Mouse (Mus musculus) fibroblast of lung, adult 2 months (primary cell): ENCODE results near the gene Gm340.

Experiments
- DNase-seq: peaks from one replicate; pipeline ENCODE4 v3.0.0-alpha.2; 2011; ENCODE audit warnings: low read depth

Gm340 gene

DNA sequence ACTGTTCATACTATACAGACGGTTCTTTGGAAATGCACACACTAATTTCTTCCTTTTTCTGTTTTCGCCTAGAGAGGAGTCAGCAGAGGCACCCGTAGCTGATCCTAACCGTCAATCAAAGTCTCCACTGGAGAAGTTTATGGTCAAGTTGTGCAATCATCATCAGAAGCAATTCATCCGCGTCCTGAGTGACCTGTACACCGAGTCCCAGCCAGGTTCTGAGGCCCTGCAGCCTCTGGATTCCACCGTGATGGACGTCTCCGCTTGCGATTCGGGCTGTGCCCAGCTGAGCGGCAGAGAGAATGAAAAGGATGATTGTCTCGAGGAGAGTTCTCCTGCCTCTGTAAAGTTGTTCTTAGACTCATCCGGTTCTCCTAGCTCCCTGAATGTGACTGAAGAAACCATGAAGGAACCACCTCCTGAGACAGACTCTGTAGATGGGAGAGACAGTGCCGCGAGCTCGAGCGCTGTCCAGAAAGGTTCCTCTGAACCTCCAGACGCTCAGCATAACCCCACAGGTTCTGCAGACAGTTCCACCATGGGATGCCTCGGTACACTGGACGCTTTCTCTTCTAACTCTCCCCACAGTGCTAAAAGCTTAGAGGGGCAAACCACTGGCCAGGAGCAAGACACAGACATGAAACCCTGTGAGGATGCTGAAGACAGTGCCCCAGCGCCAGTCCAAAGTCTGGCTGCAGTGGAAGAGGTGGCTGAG lies at the start of gene Gm340:
TSS of gene Gm340 (plus strand) at position 665 of the 715 bp plus-strand sequence.
- no peak for DNase-seq

DNA sequence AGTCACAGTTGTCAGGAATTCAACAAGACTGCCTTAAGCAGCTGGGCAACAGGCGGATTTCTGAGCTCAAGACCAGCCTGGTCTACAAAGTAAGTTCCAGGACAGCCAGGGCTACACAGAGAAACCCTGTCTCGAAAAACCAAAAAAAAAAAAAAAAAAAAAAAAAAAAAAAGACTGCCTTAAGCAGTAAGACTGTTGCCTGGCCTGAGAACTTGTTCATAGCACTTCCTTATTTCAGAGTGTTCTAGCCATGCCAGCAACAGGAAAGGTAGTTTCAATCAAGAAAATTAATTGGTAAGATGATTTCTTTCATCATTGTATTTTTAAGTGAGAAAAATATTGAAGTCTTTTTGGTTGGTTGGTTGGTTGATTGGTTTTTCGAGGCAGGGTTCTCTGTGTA lies 48.1 kb upstream of the Gm340 start:
- DNase-seq = no peak

DNA sequence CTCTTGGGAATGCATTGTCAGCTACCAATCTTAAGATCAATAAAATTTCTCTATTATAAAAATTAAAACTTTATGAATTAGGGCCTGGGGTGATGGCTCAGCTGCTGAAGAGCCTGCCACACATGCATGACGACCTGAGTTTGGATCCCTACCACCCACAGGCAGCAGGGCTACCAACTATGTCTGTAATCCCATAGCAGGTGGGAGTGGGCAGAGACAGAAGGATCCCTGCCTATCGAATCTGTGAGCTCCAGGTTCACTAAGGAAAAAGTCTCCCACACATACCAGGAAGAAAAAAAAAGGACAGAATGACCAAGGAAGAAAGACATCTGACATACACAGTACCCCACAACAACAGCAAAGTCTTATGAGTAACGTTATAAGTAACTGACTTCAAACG lies 25.2 kb upstream of the Gm340 start:
- DNase-seq = no peak

DNA sequence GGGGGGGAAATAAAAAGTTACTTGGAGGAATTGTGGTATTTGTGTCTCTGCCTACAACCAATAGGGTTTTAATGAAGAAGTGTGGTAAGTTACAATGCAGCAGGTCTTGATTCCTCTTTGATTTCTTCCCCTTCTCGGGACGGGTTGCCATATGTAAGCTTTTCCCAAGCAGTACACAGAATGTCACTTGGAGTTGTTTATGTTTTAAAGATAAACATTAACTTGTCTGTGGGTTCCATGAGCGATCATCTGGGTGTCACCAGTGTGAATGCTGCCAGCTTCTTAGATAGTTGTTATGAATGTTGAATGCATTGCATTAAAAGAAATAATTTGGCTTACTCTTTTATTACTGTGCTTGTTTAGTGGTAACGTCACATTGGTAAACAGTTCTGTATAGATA lies 24.7 kb upstream of the Gm340 start:
- DNase-seq = no peak

DNA sequence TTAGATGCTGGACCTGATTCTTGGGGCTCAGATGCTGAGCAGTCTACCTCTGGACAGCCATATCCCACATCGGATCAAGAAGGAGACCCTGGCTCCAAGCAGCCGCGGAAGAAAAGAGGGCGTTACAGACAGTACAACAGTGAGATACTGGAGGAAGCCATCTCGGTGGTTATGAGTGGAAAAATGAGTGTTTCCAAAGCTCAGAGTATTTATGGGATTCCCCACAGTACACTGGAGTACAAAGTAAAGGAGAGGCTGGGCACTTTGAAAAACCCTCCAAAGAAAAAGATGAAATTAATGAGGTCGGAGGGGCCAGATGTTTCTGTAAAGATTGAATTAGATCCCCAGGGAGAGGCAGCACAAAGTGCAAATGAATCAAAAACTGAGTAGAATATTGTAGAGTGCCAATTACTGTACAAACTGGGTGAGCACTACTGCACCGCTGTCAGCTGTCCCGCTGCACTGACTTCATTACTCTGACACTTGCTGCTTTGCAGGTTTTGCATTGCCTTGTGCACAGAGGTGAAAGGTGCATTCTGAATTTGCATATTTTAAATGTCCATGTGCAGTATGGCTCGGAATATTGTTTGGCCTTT lies 23.2 kb upstream of the Gm340 start:
- DNase-seq = no peak

DNA sequence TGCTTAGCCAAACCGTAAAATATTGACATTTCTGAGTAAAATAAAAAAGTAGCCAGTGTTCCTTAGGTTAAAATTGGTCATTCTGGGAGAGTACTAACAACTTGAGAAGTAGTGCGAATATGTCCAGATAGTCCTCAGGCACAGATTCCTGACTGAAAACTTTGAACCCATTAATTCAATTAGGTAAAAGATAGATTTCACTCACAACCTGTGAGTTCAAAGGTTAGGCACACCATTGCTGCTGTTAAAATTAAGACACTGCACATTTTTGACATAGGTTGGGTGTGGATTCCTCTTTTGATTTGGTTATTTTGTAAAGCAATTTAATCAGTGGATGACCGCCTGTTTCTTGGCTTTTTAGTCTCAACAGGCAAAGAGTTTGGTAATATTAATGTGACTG lies 21.3 kb upstream of the Gm340 start:
- no peak for DNase-seq

DNA sequence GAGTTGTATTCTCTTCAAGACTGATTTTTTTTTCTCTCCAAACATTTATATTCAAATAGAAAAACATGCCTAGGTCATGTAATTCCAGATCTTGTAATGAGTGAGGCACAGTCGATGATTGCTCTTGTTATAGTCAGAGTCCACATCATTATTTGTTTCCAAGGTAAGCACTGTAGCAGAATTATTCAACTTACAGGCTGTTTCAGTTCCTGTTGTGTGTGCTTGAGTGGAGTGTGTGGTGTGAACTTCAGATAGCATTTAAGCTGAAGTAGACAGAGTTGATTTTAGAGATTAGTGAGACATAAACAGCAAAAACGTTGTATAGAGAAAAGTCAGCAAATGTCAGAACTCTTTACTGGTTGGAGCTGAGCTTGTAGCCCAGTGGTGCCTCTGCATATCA lies 13.4 kb upstream of the Gm340 start:
- DNase-seq = no peak

DNA sequence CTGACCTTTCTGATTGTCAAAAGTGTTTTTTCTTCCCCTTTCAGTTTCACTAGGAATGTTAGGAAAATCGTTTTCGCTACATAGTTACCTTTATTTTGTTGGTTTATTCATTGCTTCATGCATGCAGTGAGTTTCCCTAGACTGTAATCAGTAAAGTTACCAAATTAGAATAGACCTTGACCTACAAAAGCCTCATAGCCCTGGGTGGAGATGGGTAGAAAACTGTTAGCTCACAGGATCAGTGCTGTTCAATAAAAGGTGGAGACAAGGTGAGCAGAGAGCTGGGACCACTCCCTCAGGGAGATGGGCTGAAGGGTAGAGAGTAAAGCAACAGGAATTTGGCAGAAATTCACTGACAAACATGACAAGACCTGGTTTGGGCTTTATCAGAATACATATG lies 8.5 kb upstream of the Gm340 start:
- DNase-seq = no peak

DNA sequence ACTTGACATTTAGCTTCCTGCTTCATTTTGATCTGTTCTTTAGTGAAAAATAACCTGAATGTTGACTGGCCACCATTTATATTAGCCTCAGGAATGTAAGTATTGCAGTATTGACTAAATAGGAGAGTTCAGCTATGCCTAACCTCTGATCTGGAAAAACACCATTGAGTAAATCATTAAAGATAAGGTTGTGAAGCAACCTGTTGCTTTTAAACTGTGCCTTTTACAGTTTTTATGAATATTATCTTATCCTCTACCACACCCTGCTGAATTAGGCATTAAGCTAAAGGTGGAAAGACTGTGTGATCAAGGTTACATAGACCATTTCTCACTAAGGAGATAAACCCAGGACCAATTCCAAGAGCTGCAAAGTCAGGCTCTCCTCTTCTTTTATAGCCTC lies 4.6 kb upstream of the Gm340 start:
- DNase-seq = no peak

DNA sequence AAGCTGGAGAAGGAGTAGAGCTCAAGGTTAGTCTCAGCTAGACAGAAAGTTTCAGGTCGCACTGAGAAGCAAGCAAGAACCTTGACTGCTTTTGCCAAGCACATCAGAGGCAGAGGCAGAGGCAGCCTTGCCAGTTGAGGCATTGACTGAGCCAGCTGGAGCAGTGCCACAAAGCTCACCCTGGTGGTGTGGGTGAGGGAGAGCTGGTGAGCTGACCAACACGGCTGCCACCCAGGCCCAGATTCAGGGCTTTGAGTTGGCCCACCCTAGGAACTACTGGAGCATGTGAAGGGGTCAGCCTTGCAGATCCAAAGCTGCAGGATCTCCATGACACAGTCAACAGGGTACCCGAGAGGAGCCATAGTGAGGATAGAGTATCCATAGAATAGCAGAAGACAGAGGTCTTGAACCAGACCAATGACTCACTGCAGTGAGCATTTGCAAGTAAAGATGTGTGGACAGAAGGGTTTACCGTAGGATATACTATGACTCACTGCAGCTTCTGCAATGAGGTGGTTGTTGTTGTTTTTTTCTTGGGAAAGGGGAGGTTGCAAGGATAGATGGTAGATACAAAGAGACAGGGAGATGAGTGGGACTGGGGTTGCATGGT lies 2.8 kb upstream of the Gm340 start:
- DNase-seq = no peak

DNA sequence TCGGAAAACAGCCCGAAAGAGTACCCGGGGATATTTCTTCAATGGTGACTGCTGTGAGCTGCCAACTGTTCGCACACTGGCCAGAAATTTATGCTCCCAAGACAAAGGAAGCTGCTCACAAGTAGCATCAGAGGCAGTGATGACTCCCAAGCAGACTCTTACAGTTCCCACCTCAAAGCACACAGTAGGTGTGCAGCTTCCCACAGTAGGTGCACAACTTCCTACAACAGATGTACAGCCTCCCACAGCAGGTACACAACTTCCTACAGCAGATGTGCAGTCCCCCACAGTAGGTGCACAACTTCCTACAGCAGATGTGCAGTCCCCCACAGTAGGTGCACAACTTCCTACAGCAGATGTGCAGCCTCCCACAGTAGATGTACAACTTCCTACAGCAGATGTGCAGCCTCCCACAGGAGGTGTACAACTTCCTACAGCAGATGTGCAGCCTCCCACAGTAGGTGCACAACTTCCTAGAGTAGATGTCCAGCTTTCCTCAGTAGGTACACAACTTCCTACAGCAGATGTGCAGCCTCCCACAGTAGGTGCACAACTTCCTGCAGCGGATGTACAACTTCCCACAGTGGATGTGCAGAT lies 846 bp downstream of the Gm340 start:
- DNase-seq = no peak

DNA sequence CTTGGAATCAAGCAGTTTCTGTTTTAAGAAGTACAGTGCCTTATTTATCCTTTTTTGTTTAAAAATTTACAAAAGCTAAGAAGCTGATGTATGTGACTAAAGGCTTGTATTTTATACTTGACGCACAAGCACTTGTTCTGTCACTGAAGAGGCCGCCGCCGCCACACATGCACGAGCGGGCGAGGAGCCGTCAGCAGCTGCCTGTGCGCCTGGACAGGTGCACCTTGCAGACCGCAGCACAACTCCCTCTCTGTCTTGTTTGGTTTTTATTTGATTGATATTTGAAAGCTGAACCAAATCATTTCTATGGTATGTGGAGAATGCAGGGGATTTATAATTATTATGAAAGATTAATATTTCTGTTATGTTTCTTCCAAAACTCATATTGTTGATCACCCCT lies 4.6 kb downstream of the Gm340 start:
- DNase-seq = no peak

DNA sequence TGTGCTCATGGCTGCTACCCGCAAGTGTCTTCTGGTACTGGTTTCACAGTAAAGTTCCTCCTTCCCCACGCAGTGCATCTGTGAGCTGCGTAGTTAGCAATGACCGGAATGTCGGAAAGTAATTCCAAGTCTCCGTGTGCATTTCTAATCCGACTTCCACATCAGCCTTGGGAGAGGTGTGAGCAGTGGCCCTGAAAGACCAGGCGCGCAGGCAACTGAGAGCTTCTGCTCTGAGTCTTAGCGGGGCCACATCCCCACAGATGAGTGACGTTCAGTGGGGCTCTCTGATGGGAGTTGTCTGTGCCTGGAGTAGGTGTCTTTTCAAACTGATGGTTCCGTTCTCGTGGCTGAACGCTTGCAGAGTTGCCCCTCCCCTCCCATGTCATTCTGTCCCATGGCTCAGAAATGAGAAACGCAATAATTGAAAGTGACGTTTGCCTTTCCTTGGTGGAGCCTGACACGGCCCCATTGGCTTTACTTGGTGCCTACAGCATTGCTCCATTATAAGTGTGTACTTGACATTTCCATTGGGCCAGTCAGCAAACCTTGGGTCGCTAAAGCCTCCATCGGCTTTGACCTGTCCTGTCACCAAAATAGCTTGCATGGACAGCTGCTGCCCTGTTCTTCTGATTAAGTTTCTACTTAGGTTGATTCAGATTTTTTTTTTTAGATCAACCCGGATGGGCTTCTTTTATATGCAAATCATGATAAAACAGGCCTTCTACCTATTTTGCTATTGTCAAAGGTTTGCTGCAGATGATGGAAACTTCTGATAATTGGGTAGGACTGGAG lies 5.5 kb downstream of the Gm340 start:
- DNase-seq = no peak

DNA sequence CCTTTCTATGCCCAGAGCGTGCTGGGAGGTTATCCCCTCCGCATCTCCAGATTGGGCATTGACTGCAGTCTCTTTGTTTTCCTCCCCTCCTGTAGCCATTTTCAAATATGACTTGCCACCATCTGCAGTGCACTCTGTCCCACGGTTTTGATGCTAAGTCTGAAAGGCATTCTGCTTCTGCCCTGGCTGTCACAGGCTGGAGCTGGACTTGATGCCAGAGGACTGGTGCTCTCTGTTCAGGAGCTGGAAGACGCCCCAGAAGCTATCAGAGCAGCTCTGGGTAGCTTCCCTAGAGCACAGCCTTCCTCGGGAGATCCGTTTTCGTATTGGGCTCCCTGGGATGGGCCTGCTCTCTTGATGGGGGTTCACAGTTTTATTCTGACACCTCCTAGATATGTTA lies 6.9 kb downstream of the Gm340 start:
- no peak for DNase-seq

DNA sequence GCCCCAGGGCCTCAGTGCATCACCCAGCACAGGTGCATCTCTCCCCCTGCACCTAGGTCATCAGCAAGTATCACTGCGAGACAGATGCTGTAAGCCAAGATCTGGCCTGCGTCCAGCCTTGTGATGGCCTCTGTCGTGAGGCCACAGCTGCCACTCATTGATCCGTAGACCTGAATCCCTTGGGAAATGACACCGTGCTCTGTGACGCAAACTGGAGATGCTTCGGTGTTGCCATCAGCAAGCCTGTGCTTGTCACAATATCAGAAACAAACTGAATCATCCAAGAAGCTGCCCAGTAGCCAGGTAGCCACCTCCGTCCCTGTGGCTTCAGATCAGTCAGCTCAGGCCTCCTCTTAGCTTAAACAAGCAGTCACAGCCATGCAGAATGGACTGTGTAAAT lies 7.5 kb downstream of the Gm340 start:
- no peak for DNase-seq

DNA sequence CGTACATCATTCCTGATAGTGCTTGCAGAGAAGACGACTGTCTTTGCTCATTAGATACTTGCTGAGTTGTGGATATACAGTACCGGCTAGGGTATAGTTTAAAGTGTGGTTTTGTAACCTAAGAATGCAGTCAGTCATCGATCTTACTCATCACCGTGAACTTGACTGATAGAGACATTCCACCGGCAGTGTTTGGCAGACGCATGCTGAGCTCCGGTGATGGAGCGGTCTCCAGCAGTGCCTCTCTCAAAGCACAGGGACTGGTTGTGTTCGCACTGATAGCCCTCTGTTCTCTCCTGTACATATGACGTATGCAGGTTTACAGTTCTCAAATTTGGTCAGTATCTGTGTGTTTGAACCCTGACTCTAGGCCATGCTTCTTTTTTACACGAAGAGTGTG lies 9.6 kb downstream of the Gm340 start:
- DNase-seq = no peak

DNA sequence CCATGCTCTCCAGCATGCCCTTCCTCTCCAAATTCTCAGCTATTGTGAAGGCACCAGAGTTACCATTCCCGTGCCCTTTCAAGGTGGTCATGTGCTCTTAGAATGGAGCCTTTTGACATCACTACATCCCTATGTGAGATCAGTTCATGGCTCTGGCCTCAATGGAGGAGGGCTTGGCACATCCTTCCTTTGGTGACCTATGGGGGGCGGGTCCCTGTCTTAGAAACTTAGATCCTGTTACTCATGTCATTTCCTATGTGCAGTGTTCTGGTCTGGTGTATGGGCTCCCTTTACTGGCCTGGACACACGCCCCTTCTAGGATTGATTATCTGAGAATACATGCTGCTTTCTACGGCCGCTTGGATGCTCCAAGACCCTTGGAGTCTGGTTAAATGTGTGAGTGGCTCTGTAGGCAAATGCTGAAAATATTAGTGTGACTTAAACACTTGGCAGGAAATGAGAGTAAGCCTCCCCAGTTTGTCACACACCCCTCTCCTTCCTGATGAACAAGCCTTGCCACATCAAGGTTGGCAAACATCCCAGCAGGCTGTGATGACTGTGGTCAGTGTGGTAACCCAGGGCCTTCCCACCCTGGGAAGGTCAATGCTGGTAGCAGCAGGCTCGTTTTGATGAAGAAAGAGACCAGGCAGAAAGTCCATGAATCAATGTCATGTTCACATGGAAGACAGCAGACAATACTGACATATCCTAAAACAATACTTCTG lies 15.2 kb downstream of the Gm340 start:
- peak; percentile 86 for DNase-seq

DNA sequence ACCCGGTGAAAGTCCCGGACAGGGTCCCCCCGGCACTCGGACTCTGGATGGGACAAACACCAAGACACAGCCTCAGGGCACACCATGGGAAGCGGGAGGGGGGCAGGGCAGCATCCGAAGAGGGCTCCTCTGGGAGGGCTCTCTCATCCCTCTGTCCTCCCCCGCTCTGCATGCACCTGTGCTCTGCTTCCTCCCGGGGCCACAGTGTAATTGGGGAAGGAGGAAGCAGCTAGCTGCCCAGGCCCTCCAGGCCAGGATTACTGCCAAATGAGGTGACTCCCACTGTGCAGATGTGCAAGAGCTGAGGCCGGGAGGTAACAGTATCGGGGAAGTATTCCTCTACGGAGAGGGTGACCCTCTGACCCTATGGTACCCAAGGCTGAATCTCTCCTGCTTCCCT lies 18.5 kb downstream of the Gm340 start:
- DNase-seq = no peak

DNA sequence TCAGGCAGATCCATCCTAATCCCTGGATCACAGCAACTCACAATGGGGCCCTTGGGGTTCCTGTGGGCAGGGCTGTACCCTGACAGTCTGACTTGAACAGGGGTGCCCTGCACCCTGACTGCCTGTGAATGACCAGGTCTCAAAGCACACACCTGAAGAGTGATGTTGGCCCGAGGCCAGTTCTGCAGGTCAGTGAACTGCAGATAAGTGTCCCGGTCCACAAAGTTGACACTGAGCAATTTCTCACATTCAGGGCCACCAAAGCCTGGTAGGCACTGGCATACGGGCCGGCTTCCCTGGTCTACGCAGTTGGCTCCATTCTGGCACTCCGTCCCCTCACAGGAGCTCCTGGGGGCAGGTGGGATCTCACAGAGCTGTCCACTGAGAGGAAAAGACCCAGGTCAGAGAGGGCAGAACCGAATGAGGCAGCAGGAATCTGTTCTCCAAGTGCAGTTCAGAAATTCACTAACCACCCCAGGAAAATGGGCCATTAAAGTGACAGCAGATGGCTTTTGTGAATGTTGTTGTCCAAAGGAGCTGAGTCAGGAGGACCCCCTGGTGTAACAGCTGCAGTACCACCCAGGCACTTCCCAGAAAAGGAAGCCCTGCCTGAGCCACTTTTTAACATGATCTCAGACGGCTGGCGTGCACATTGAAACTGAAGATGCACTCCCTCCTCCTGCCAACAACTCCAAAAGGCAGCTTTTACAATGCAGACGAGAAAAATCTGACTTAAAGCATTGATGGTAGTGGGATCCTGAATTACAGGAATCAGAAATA lies 24.2 kb downstream of the Gm340 start:
- no peak for DNase-seq

DNA sequence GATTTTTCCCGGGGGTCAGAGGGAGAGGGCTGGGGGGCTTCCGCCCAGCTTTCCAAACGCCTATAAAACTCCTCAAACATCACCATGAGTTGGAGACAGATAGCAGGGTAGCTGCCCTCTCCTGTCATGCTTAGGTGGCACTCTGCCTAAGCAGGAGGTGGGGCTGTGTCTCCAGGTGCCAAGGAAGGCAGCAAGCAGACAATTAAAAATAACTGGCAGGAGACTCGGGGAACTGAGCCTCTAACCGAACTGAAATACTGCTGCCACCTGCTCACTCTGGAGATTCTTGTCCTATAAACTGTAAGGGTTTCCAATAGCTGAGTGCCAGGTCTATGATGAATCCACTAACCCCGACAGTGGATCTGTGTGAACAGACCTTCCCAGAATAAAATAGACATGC lies 29.5 kb downstream of the Gm340 start:
- DNase-seq = no peak
